Comparison of ENCODE assay signal across 8 mouse cellular contexts in genomic region chr2:132780978-132781377, GRCm38 (mm10). TPM values are rescaled to one million over a fixed set of nuclear protein-coding genes. Genes with fewer than 3 reads are reported as not detected.
A peak's percentile ranks its signal among the peaks of the same experiment; 100 is the strongest.
DNase-seq lines count a peak whose midpoint lies in the region; ATAC-seq and TF ChIP-seq lines count a peak whose summit lies in the region.

TSS of gene Chgb (plus strand) at chr2:132781278.

- peak within 1 kb of the TSS; percentile 36; the same call in 1 of the 2 replicates for H3K9ac ChIP-seq in ES-E14 (ENCODE audit: insufficient read depth, low read depth, low read length, poor library complexity, severe bottlenecking)
- no peak within 1 kb of the TSS for H3K9ac ChIP-seq in liver, embryonic 13.5 days

- no peaks in the 10 kb centered on the region for H3K4me1 ChIP-seq in ES-E14 (ENCODE audit: control insufficient read depth in 2 of 2, insufficient read depth in 2 of 2, low read length in 2 of 2, poor library complexity in 1 of 2)
- H3K4me1 ChIP-seq in hindbrain, embryonic 10.5 days (replicated peaks): peaks cover 24% of the 10 kb centered on the region
- 0 out of 2 replicates have a peak, but pooled peaks cover 4% of the 10 kb centered on the region for H3K4me1 ChIP-seq in liver, embryonic 13.5 days (replicated peaks)

- ATAC-seq in liver, embryonic 13.5 days (ENCODE audit: low read depth): no peak

- WGBS in hindbrain, embryonic 10.5 days: 12% methylated on average over 4 of the region's 4 CpGs
- WGBS in liver, embryonic 13.5 days (ENCODE audit: insufficient replicate concordance): 15% methylated on average over 4 of the region's 4 CpGs

- in situ Hi-C loops in ES-E14 (cut with MboI; ENCODE audit: low sequenced_read_pairs in 2 of 2, unreplicated experiment in 2 of 2): no loop called here

- DNase-seq in gastrocnemius, adult 2 months: no peak
- no peak for DNase-seq in gastrocnemius, postnatal 25 days
- DNase-seq in ES-E14 (ENCODE audit: low read depth, low spot score): no peak
- DNase-seq in hindbrain, embryonic 10.5 days (ENCODE audit: low spot score): no peak
- DNase-seq in liver, embryonic 13.5 days: no peak
- DNase-seq in gastrocnemius, adult 8-10 months (ENCODE audit: low spot score in 2 of 2): no peak
- DNase-seq in spleen, adult 18-20 months: no peak
- no peak for DNase-seq in cerebellum, adult 8-10 months

- intact Hi-C loops in gastrocnemius, adult 2 months (cut with DNase I): no loop called here

- H3K9me3 ChIP-seq in ES-E14 (ENCODE audit: control insufficient read depth, insufficient read depth, low read depth, low read length): no peaks in the 10 kb centered on the region
- no peaks in the 10 kb centered on the region for H3K9me3 ChIP-seq in hindbrain, embryonic 10.5 days
- H3K9me3 ChIP-seq in liver, embryonic 13.5 days (replicated peaks): no peaks in the 10 kb centered on the region

- H3K36me3 ChIP-seq in ES-E14 (ENCODE audit: control insufficient read depth, insufficient read depth, low read length, poor library complexity, severe bottlenecking): no peaks in the 10 kb centered on the region
- H3K36me3 ChIP-seq in hindbrain, embryonic 10.5 days: no peaks in the 10 kb centered on the region
- H3K36me3 ChIP-seq in liver, embryonic 13.5 days: no peaks in the 10 kb centered on the region

- no peak within 1 kb of the TSS for H3K27ac ChIP-seq in gastrocnemius, adult 2 months
- no peak within 1 kb of the TSS for H3K27ac ChIP-seq in ES-E14 (ENCODE audit: insufficient read depth, low read depth, low read length, poor library complexity, severe bottlenecking)
- H3K27ac ChIP-seq in hindbrain, embryonic 10.5 days: peak within 1 kb of the TSS; percentile 85
- no peak within 1 kb of the TSS for H3K27ac ChIP-seq in liver, embryonic 13.5 days

- no peak for TF ChIP-seq CTCF in gastrocnemius, adult 2 months (IDR thresholded peaks at IDR 0.05)

- H3K27me3 ChIP-seq in hindbrain, embryonic 10.5 days (ENCODE audit: insufficient read depth, poor library complexity, severe bottlenecking): no peaks in the 10 kb centered on the region
- peaks cover 25% of the 10 kb centered on the region for H3K27me3 ChIP-seq in liver, embryonic 13.5 days

- H3K4me2 ChIP-seq in liver, embryonic 13.5 days: peak within 1 kb of the TSS; percentile 65

- H3K4me3 ChIP-seq in gastrocnemius, adult 2 months: 0 out of 2 replicates have a peak within 1 kb of the TSS, but pooled peaks have one; percentile 26
- H3K4me3 ChIP-seq in ES-E14 (ENCODE audit: insufficient read depth in 1 of 2, low read depth in 1 of 2, low read length in 2 of 2, poor library complexity in 1 of 2, severe bottlenecking in 1 of 2): peak within 1 kb of the TSS; percentile 71 to 75
- peak within 1 kb of the TSS; percentile 60 for H3K4me3 ChIP-seq in hindbrain, embryonic 10.5 days
- H3K4me3 ChIP-seq in liver, embryonic 13.5 days (replicated peaks): peak within 1 kb of the TSS; percentile 42

TF ChIP-seq in ES-E14, 5 proteins besides CTCF, POLR2A, EP300 and RAD21:
- TF ChIP-seq MAFK (IDR thresholded peaks at IDR 0.05; ENCODE audit: insufficient read depth, low read depth, low read length) (no peak), CHD2 (IDR thresholded peaks at IDR 0.05; ENCODE audit: low read depth, low read length) (no peak), HCFC1 (IDR thresholded peaks at IDR 0.05; ENCODE audit: borderline replicate concordance, insufficient read depth, low read length) (no peak), ZC3H11A (IDR thresholded peaks at IDR 0.05; ENCODE audit: borderline replicate concordance, low read depth, low read length) (no peak), ZNF384 (IDR thresholded peaks at IDR 0.05; ENCODE audit: low read depth, low read length) (no peak)

RNA-seq across cellular contexts. Expression of gene Chgb, which starts in this region (rescaled TPM):
- total RNA-seq in gastrocnemius, adult 2 months (2021): under 1 TPM in 1 of 2 experiments, not detected in 1; 0.18 TPM
- under 1 TPM; 0.10 to 0.21 TPM for total RNA-seq in gastrocnemius, postnatal 25 days (2021)
- total RNA-seq in ES-E14 (2012; rRNA removed): 0.05 and 0.09 TPM in 2 replicates
- 9.0 and 16.3 TPM in 2 replicates for polyA plus RNA-seq in hindbrain, embryonic 10.5 days (2016; fragmentation: Nextera tagmentation; extraction: Ambion mirVana)
- polyA plus RNA-seq in liver, embryonic 13.5 days (2015; fragmentation: Nextera tagmentation; extraction: Ambion mirVana): 0.20 and 0.23 TPM in 2 replicates
- under 1 TPM in 3 of 4 experiments, not detected in 1; 0.20 to 0.44 (median 0.27) TPM for total RNA-seq in gastrocnemius, adult 8-10 months (2022)
